Comparison of ENCODE assay signal across 26 mouse cellular contexts in the genomic region with DNA sequence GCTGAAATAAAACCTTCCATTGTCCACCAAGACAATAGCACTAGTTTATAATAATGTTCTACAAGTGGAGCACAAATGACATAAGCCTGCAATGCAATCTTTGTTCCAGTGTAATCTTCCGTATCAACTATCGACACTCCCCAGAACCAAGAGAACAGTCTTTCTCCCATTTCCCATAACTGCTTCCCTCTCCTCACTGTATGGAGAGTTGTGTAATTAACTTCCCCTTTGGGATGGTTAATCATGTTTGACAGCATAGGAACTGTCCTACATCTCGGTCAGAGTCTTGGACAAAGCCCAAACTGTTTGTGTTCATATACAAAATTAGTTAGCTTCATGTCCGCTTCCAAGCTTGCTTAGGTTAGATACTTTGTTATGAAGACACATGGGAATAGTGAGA.
DNase-seq lines count a peak whose midpoint lies in the region; ATAC-seq and TF ChIP-seq lines count a peak whose summit lies in the region.
"Had no signal": no experiment of that assay in that cellular context is flagged by ENCODE, and none has a peak within 500 bp of the region (broad histone marks: within the 10 kb centered on the region; RNA-seq: fewer than 3 reads in every experiment).

No protein-coding gene starts in this region.

- TF ChIP-seq POLR2A in liver, adult 2 months (IDR thresholded peaks at IDR 0.05; ENCODE audit: extremely low read depth, insufficient read depth, low read length): no peak

- no peaks in the 10 kb centered on the region for H3K79me2 ChIP-seq in liver, adult 2 months (ENCODE audit: control insufficient read depth, insufficient read depth, low read length)

- no peak for ATAC-seq in forebrain, embryonic 12.5 days (ENCODE audit: low FRiP score)
- no peak for ATAC-seq in forebrain, embryonic 13.5 days
- ATAC-seq in liver, embryonic 12.5 days: no peak
- peak; percentile 97 for ATAC-seq in granulocyte monocyte progenitor cell, adult 5-6 weeks (replicated peaks; ENCODE audit: poor library complexity, severe bottlenecking)
- no peak for ATAC-seq in erythroid progenitor cell, adult 5-6 weeks (replicated peaks; ENCODE audit: low FRiP score, poor library complexity, severe bottlenecking)
- ATAC-seq: forebrain, embryonic 16.5 days; liver, postnatal 0 days had no signal

- no peak for TF ChIP-seq CTCF in liver, adult 2 months (IDR thresholded peaks at IDR 0.05; ENCODE audit: low read depth, low read length)

- H3K36me3 ChIP-seq in forebrain, embryonic 12.5 days (replicated peaks): no peaks in the 10 kb centered on the region
- H3K36me3 ChIP-seq in forebrain, embryonic 13.5 days (ENCODE audit: poor library complexity, severe bottlenecking): no peaks in the 10 kb centered on the region
- no peaks in the 10 kb centered on the region for H3K36me3 ChIP-seq in liver, adult 2 months (ENCODE audit: control insufficient read depth, insufficient read depth, low read length)
- no peaks in the 10 kb centered on the region for H3K36me3 ChIP-seq in liver, embryonic 12.5 days
- H3K36me3 ChIP-seq: embryonic facial prominence, embryonic 13.5 days; heart, embryonic 10.5 days; hindbrain, embryonic 10.5 days; limb, embryonic 10.5 days; neural tube, embryonic 15.5 days had no signal

- H3K27me3 ChIP-seq in forebrain, embryonic 12.5 days: no peaks in the 10 kb centered on the region
- no peaks in the 10 kb centered on the region for H3K27me3 ChIP-seq in forebrain, embryonic 13.5 days
- H3K27me3 ChIP-seq in liver, adult 2 months (ENCODE audit: control insufficient read depth, insufficient read depth, low read length): no peaks in the 10 kb centered on the region
- H3K27me3 ChIP-seq in liver, embryonic 12.5 days (replicated peaks): no peaks in the 10 kb centered on the region
- H3K27me3 ChIP-seq: embryonic facial prominence, embryonic 13.5 days; neural tube, embryonic 15.5 days had no signal

- peak; percentile 24 for DNase-seq in liver, adult 2 months (ENCODE audit: extremely low read depth, low read depth, low spot score)
- DNase-seq in retina, postnatal 1 day: peak; percentile 99
- DNase-seq in adipocyte (ENCODE audit: low spot score): no peak
- DNase-seq: adrenal gland, postnatal 36 days; cerebellum, adult 11-12 months; cerebellum, postnatal 10 days; gastrocnemius, postnatal 14 days; kidney, adult 2 months; kidney, postnatal 14 days; liver; liver, postnatal 0 days; right cerebral cortex, postnatal 14 days had no signal

- no peak overlapping the region for H3K4me2 ChIP-seq in forebrain, embryonic 12.5 days
- no peak overlapping the region for H3K4me2 ChIP-seq in forebrain, embryonic 13.5 days
- no peak overlapping the region for H3K4me2 ChIP-seq in liver, embryonic 12.5 days
- H3K4me2 ChIP-seq: embryonic facial prominence, embryonic 13.5 days; midbrain, embryonic 11.5 days; neural tube, embryonic 15.5 days had no signal

- 0 out of 2 replicates have a peak overlapping the region, but pooled peaks have one; percentile 36 for H3K27ac ChIP-seq in forebrain, embryonic 12.5 days
- H3K27ac ChIP-seq in forebrain, embryonic 13.5 days: no peak overlapping the region
- H3K27ac ChIP-seq in liver, adult 2 months (replicated peaks; ENCODE audit: insufficient read depth, low read depth, low read length): no peak overlapping the region
- H3K27ac ChIP-seq in liver, embryonic 12.5 days: no peak overlapping the region
- H3K27ac ChIP-seq: embryonic facial prominence, embryonic 13.5 days; heart, embryonic 10.5 days; hindbrain, embryonic 10.5 days; limb, embryonic 10.5 days; macrophage; neural tube, embryonic 15.5 days; stomach, postnatal 0 days had no signal

- no peak overlapping the region for H3K9ac ChIP-seq in forebrain, embryonic 12.5 days
- H3K9ac ChIP-seq in forebrain, embryonic 13.5 days: no peak overlapping the region
- no peak overlapping the region for H3K9ac ChIP-seq in liver, adult 2 months (ENCODE audit: low read depth, low read length)
- no peak overlapping the region for H3K9ac ChIP-seq in liver, embryonic 12.5 days
- H3K9ac ChIP-seq: embryonic facial prominence, embryonic 13.5 days; liver, postnatal 0 days; neural tube, embryonic 15.5 days had no signal

- H3K4me1 ChIP-seq in forebrain, embryonic 12.5 days: no peaks in the 10 kb centered on the region
- no peaks in the 10 kb centered on the region for H3K4me1 ChIP-seq in forebrain, embryonic 13.5 days
- no peaks in the 10 kb centered on the region for H3K4me1 ChIP-seq in liver, adult 2 months (ENCODE audit: control insufficient read depth, insufficient read depth, low read length)
- H3K4me1 ChIP-seq in liver, embryonic 12.5 days: no peaks in the 10 kb centered on the region
- H3K4me1 ChIP-seq: embryonic facial prominence, embryonic 13.5 days; heart, embryonic 10.5 days; limb, embryonic 10.5 days; neural tube, embryonic 15.5 days had no signal

- H3K4me3 ChIP-seq in forebrain, embryonic 12.5 days (replicated peaks): no peak overlapping the region
- H3K4me3 ChIP-seq in forebrain, embryonic 13.5 days: no peak overlapping the region
- no peak overlapping the region for H3K4me3 ChIP-seq in liver, adult 2 months (ENCODE audit: insufficient read depth, low read depth, low read length)
- H3K4me3 ChIP-seq in liver, embryonic 12.5 days: no peak overlapping the region
- H3K4me3 ChIP-seq: embryonic facial prominence, embryonic 13.5 days; heart, embryonic 10.5 days; hindbrain, embryonic 10.5 days; limb, embryonic 10.5 days; neural tube, embryonic 15.5 days had no signal

- WGBS in forebrain, embryonic 12.5 days: 52% methylated on average over 4 of the region's 4 CpGs
- 45% methylated on average over 4 of the region's 4 CpGs for WGBS in forebrain, embryonic 13.5 days
- 75% methylated on average over 4 of the region's 4 CpGs for WGBS in liver, adult 2 months
- WGBS in liver, embryonic 12.5 days (ENCODE audit: insufficient replicate concordance): 48% methylated on average over 4 of the region's 4 CpGs

- no peaks in the 10 kb centered on the region for H3K9me3 ChIP-seq in forebrain, embryonic 12.5 days
- no peaks in the 10 kb centered on the region for H3K9me3 ChIP-seq in forebrain, embryonic 13.5 days (replicated peaks)
- H3K9me3 ChIP-seq in liver, embryonic 12.5 days (replicated peaks): no peaks in the 10 kb centered on the region
- H3K9me3 ChIP-seq: embryonic facial prominence, embryonic 13.5 days; heart, embryonic 10.5 days; hindbrain, embryonic 10.5 days; limb, embryonic 10.5 days; neural tube, embryonic 15.5 days had no signal
